In genomic region chr4:145336587-145336986, GRCm38 (mm10) we compare ENCODE assay signal across 24 mouse cellular contexts. TPM values are rescaled to one million over a fixed set of nuclear protein-coding genes. Genes with fewer than 3 reads are reported as not detected.
"Had no signal": no experiment of that assay in that cellular context is flagged by ENCODE, and none has a peak within 500 bp of the region (broad histone marks: within the 10 kb centered on the region; RNA-seq: fewer than 3 reads in every experiment).

No protein-coding gene starts in this region.

- H3K9ac ChIP-seq: heart, embryonic 12.5 days; hindbrain, embryonic 12.5 days; hindbrain, embryonic 14.5 days; intestine, embryonic 15.5 days; limb, embryonic 12.5 days; liver, embryonic 14.5 days had no signal

- H3K9me3 ChIP-seq: heart, embryonic 12.5 days; hindbrain, embryonic 10.5 days; hindbrain, embryonic 12.5 days; intestine, embryonic 15.5 days; limb, embryonic 10.5 days; limb, embryonic 12.5 days had no signal

- H3K4me1 ChIP-seq: heart, embryonic 12.5 days; hindbrain, embryonic 10.5 days; hindbrain, embryonic 12.5 days; intestine, embryonic 15.5 days; limb, embryonic 10.5 days; limb, embryonic 12.5 days had no signal

- H3K27ac ChIP-seq: gastrocnemius, adult 2 months; hindbrain, embryonic 10.5 days; hindbrain, embryonic 12.5 days; hindbrain, embryonic 14.5 days; intestine, embryonic 15.5 days; layer of hippocampus, adult 2 months; left cerebral cortex, adult 2 months; limb, embryonic 10.5 days; limb, embryonic 12.5 days; liver, embryonic 14.5 days had no signal

- H3K4me3 ChIP-seq: gastrocnemius, adult 2 months; heart, embryonic 12.5 days; hindbrain, embryonic 10.5 days; hindbrain, embryonic 12.5 days; intestine, embryonic 15.5 days; layer of hippocampus, adult 2 months; left cerebral cortex, adult 2 months; limb, embryonic 10.5 days; limb, embryonic 12.5 days had no signal

- H3K27me3 ChIP-seq: heart, embryonic 12.5 days; hindbrain, embryonic 12.5 days; intestine, embryonic 15.5 days; limb, embryonic 12.5 days had no signal

- H3K36me3 ChIP-seq: heart, embryonic 12.5 days; hindbrain, embryonic 10.5 days; hindbrain, embryonic 12.5 days; intestine, embryonic 15.5 days; limb, embryonic 10.5 days; limb, embryonic 12.5 days had no signal

- H3K4me2 ChIP-seq: heart, embryonic 12.5 days; hindbrain, embryonic 12.5 days; hindbrain, embryonic 14.5 days; intestine, embryonic 15.5 days; limb, embryonic 12.5 days had no signal

- ATAC-seq: hindbrain, embryonic 16.5 days; intestine, embryonic 15.5 days; intestine, postnatal 0 days had no signal

- DNase-seq: gastrocnemius, adult 2 months; gastrocnemius, postnatal 10 days; gastrocnemius, postnatal 25 days; heart, postnatal 10 days; heart, postnatal 4 days; kidney, adult 18-20 months; kidney, adult 8-10 months; kidney, postnatal 10 days; kidney, postnatal 25 days; kidney, postnatal 4 days had no signal

RNA-seq across cellular contexts. Expression of gene Tnfrsf8, which starts 21.6 kb away (rescaled TPM):
- polyA plus RNA-seq: heart, embryonic 12.5 days; heart, embryonic 14.5 days; kidney, embryonic 16.5 days had no signal
